Mouse (Mus musculus) midbrain, embryonic 16.5 days (tissue): ENCODE data around the gene Ccdc8. TPM values are rescaled to one million over a fixed set of nuclear protein-coding genes. Genes with fewer than 3 reads are reported as not detected.
A peak's percentile ranks its signal among the peaks of the same experiment; 100 is the strongest.

ENCODE experiments used
- ATAC-seq: fragments of 200-750 bp; cut with Nextera tagmentation; 2 replicates; pipeline ENCODE4 v1.8.0; 2017; ENCODE audit warnings: moderate TSS enrichment
- H3K27ac ChIP-seq: fragments of 300-500 bp; sonication (generic); 2 replicates; pipeline ENCODE4 v1.5.1; 2014; ENCODE audit warnings: mild to moderate bottlenecking, low read length, mixed read lengths
- H3K27me3 ChIP-seq: fragments of 300-500 bp; sonication (generic); 2 replicates; pipeline ENCODE4 v1.6.1; 2014; ENCODE audit warnings: low read depth, low read length, mixed read lengths; ENCODE audit not compliant: control insufficient read depth, insufficient read depth
- H3K36me3 ChIP-seq: fragments of 300-500 bp; sonication (generic); 2 replicates; pipeline ENCODE4 v1.6.1; 2014; ENCODE audit warnings: mild to moderate bottlenecking, low read length, moderate library complexity, mixed read lengths; ENCODE audit not compliant: control insufficient read depth, insufficient read depth
- H3K4me1 ChIP-seq: fragments of 300-500 bp; sonication (generic); 2 replicates; pipeline ENCODE4 v1.6.1; 2014; ENCODE audit warnings: mild to moderate bottlenecking, low read length, mixed read lengths; ENCODE audit not compliant: control insufficient read depth, insufficient read depth
- H3K4me2 ChIP-seq: fragments of 300-500 bp; sonication (generic); 2 replicates; pipeline ENCODE4 v1.6.1; 2014; ENCODE audit warnings: mild to moderate bottlenecking, low read length, mixed read lengths
- H3K4me3 ChIP-seq: fragments of 300-500 bp; sonication (generic); 2 replicates; pipeline ENCODE4 v1.5.1; 2014; ENCODE audit warnings: low read depth, mild to moderate bottlenecking, low read length, moderate library complexity, mixed read lengths
- H3K9ac ChIP-seq: fragments of 300-500 bp; sonication (generic); 2 replicates; pipeline ENCODE4 v1.6.1; 2014; ENCODE audit warnings: low read depth, low read length, mixed read lengths
- H3K9me3 ChIP-seq: fragments of 300-500 bp; sonication (generic); replicated peaks from 2 replicates; pipeline ENCODE4 v1.6.1; 2014; ENCODE audit warnings: mild to moderate bottlenecking, low read length, mixed read lengths; ENCODE audit not compliant: control insufficient read depth, poor library complexity, severe bottlenecking
- WGBS: fragments of 180-500 bp; shearing (Covaris S2); extraction: QIAGEN DNeasy Blood & Tissue Kit; methylation state at CpG from one replicate; pipeline ENCODE4 v1.1.7; 2014; 5-methylcytosine and 5-hydroxymethylcytosine counted together
- polyA plus RNA-seq: library from polyadenylated mRNA; unstranded; fragments of >200 nt; fragmentation: Nextera tagmentation; extraction: Ambion mirVana; gene quantifications from 2 replicates; pipeline ENCODE4 v1.2.1, GENCODE M21; 2015

Ccdc8 gene
- polyA plus RNA-seq, 1 experiment from 2014 or later: 6.9 TPM

DNA sequence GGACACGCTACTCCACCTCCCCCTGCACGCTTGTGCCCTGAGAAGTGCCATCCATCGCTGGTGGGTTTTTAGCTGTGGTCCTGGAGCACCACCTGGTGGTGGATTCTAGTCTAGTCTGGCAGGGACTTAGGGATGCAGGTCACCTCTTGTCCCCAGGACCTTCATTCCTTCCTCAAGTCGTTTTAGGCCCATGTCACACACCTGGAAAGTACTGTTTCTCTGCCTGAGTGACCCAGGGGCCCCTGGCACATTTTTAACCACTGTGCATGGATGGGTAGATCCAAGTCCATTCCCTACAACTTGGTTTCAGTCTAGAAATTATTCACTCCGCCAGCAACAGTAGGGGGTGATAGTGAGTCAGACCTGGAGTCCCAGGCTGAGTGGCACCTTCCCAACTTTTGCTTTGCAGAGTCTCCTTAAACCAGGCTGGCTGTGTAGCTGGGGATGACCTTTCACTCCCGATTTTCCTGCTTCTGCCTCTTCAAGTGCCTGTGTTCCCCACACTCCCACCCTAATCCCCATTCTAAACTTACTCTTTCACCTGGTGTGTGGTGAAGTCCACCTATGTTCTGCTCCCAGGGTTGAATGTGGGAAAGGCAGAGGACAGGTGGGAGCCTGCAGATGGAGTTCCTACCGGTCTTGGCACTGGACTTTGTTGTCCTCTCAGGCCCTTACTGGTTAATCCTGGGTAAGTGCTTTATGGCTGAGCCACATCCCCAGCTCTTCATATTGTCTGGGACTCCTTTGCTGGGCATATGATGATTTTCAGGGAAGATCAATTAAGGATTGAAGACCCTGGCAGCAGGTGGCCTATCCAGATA, 10.1 kb downstream of the Ccdc8 start:
- H3K4me3 ChIP-seq: no peak overlapping the region
- H3K36me3 ChIP-seq: peaks cover 16% of the 10 kb centered on the region
- WGBS: 16% methylated on average over 7 of the region's 7 CpGs
- H3K9me3 ChIP-seq: no peaks in the 10 kb centered on the region
- no peaks in the 10 kb centered on the region for H3K4me1 ChIP-seq
- no peak overlapping the region for H3K9ac ChIP-seq
- H3K27me3 ChIP-seq: no peaks in the 10 kb centered on the region
- H3K4me2 ChIP-seq: no peak overlapping the region
- no peak overlapping the region for H3K27ac ChIP-seq
- ATAC-seq: peak; percentile 72

GRCm38 (mm10) chr7:17003230-17003960, 10.9 kb downstream of the Ccdc8 start:
- Histone ChIP-seq H3K4me3 (no peak overlapping the region), H3K27me3 (no peaks in the 10 kb centered on the region), H3K4me1 (no peaks in the 10 kb centered on the region), H3K27ac (no peak overlapping the region), H3K4me2 (no peak overlapping the region), H3K9ac (no peak overlapping the region), H3K9me3 (no peaks in the 10 kb centered on the region), H3K36me3 (peaks cover 21% of the 10 kb centered on the region)
- no peak for ATAC-seq
- WGBS: 81% methylated on average over 7 of the region's 7 CpGs

- WGBS: 86% methylated on average over 7 of the region's 7 CpGs
- no peaks in the 10 kb centered on the region for H3K9me3 ChIP-seq
- H3K4me1 ChIP-seq: no peaks in the 10 kb centered on the region
- H3K9ac ChIP-seq: no peak overlapping the region
- no peak overlapping the region for H3K4me3 ChIP-seq
- peaks cover 32% of the 10 kb centered on the region for H3K36me3 ChIP-seq
- H3K4me2 ChIP-seq: no peak overlapping the region
- no peak overlapping the region for H3K27ac ChIP-seq
- no peak for ATAC-seq
- H3K27me3 ChIP-seq: no peaks in the 10 kb centered on the region
Measured at GRCm38 (mm10) chr7:17004716-17005115, 12.2 kb downstream of the Ccdc8 start.

DNA sequence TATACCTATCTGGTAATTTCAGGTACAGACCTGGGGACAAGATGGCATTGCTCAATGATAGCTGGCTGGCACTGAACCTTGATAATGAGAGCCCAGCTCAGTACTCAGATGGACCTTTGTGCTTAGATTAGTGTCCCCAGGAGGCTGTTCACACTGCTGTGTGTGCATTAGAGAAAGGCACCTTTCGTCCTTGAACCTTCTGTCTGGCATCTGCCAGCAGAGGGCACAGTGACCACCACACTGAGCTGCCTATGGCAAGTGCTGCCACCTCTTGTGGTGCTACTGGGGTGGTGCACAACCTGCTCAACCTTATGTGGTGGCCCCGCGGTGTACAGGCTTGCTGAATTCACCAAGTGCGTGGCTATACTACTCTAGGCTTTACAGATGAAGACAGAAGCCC, 14.8 kb downstream of the Ccdc8 start:
- 87% methylated on average over 4 of the region's 4 CpGs for WGBS
- ATAC-seq: no peak
- Histone ChIP-seq H3K27ac (no peak overlapping the region), H3K4me3 (no peak overlapping the region), H3K27me3 (no peaks in the 10 kb centered on the region), H3K4me2 (no peak overlapping the region), H3K36me3 (peaks cover 45% of the 10 kb centered on the region), H3K9me3 (no peaks in the 10 kb centered on the region), H3K9ac (no peak overlapping the region), H3K4me1 (no peaks in the 10 kb centered on the region)

GRCm38 (mm10) chr7:17009326-17010009, 17.0 kb downstream of the Ccdc8 start:
- no peak overlapping the region for H3K4me3 ChIP-seq
- H3K9ac ChIP-seq: no peak overlapping the region
- no peaks in the 10 kb centered on the region for H3K9me3 ChIP-seq
- H3K4me1 ChIP-seq: no peaks in the 10 kb centered on the region
- WGBS: 93% methylated on average over 16 of the region's 16 CpGs
- no peak for ATAC-seq
- no peaks in the 10 kb centered on the region for H3K27me3 ChIP-seq
- no peak overlapping the region for H3K27ac ChIP-seq
- no peak overlapping the region for H3K4me2 ChIP-seq
- H3K36me3 ChIP-seq: peaks cover 46% of the 10 kb centered on the region

DNA sequence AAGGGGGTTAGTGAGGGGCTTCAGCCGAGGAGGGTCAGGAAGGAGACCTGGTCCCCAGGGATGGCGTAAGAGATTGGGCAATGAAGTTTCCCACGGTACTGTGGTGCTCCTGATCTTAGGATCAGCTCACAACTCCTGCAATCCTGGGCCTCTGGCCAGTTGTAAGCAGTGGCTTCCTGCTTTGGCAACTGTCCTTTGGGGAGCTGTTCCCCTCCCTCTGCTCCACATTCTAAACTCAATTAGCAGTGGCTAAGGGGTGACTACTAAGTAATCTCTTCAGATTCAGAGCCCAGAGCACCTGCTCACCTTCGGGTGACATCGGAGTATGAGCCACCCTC, 17.5 kb downstream of the Ccdc8 start:
- no peak overlapping the region for H3K4me3 ChIP-seq
- H3K27me3 ChIP-seq: no peaks in the 10 kb centered on the region
- no peak overlapping the region for H3K4me2 ChIP-seq
- 96% methylated on average over 5 of the region's 5 CpGs for WGBS
- no peaks in the 10 kb centered on the region for H3K4me1 ChIP-seq
- ATAC-seq: no peak
- no peaks in the 10 kb centered on the region for H3K9me3 ChIP-seq
- peaks cover 51% of the 10 kb centered on the region for H3K36me3 ChIP-seq
- H3K27ac ChIP-seq: no peak overlapping the region
- H3K9ac ChIP-seq: no peak overlapping the region

DNA sequence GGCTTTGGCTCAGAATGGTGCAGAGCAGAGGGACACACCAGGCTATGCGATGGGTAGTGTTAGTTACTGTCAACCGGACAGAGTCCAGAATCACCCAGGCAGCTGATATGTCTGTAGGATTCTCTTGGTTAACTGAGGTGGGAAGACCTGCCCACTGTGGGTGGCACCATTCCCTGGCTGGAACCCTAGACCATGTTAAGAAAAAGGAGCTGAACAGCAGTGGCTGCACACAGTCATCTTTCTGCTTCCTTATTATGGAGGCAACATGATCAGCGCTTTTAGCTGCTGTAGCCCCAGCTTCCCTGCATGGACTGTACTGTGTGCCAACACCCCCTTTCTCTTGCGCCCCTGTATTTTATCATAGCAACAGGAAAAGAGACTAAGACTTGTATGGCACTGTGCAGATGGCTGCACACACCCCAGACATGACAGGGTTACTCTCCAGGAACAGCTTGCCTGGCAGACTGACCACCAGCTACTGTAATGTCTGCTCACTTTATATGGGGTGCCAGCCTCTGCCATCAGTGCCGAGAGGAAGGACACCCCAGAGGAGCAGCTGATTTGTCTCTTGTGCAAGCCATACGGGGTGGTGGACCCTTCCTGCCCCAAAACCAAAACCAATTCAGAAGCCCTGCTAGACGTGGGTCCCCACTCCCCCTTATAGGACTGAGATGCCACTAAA, 19.5 kb downstream of the Ccdc8 start:
- peaks cover 46% of the 10 kb centered on the region for H3K36me3 ChIP-seq
- ATAC-seq: no peak
- H3K9me3 ChIP-seq: no peaks in the 10 kb centered on the region
- H3K9ac ChIP-seq: no peak overlapping the region
- no peak overlapping the region for H3K4me2 ChIP-seq
- 95% methylated on average over 7 of the region's 7 CpGs for WGBS
- no peaks in the 10 kb centered on the region for H3K4me1 ChIP-seq
- H3K27ac ChIP-seq: no peak overlapping the region
- H3K4me3 ChIP-seq: no peak overlapping the region
- H3K27me3 ChIP-seq: no peaks in the 10 kb centered on the region

- Histone ChIP-seq H3K36me3 (peaks cover 31% of the 10 kb centered on the region), H3K9ac (no peak overlapping the region), H3K4me2 (no peak overlapping the region), H3K4me3 (no peak overlapping the region), H3K9me3 (no peaks in the 10 kb centered on the region), H3K27ac (no peak overlapping the region), H3K4me1 (no peaks in the 10 kb centered on the region), H3K27me3 (no peaks in the 10 kb centered on the region)
- no peak for ATAC-seq
- WGBS: 82% methylated on average over 6 of the region's 6 CpGs
Measured at GRCm38 (mm10) chr7:17015381-17015780, 22.9 kb downstream of the Ccdc8 start.
